Mouse (Mus musculus) ES-Bruce4 (cell line): Measurements from ENCODE around the gene H60b.

Source experiments
- CTCF ChIP-seq: IDR thresholded peaks from one replicate; pipeline ENCODE4 v1.8.1; 2011; ENCODE audit warnings: low read depth, low read length
- EP300 ChIP-seq: IDR thresholded peaks from 2 replicates; pipeline ENCODE4 v1.6.1; 2011; ENCODE audit warnings: low read depth, low read length; ENCODE audit not compliant: insufficient read depth
- POLR2A ChIP-seq: IDR thresholded peaks from one replicate; pipeline ENCODE4 v1.8.1; 2011; ENCODE audit warnings: low read length; ENCODE audit not compliant: insufficient read depth

DNA sequence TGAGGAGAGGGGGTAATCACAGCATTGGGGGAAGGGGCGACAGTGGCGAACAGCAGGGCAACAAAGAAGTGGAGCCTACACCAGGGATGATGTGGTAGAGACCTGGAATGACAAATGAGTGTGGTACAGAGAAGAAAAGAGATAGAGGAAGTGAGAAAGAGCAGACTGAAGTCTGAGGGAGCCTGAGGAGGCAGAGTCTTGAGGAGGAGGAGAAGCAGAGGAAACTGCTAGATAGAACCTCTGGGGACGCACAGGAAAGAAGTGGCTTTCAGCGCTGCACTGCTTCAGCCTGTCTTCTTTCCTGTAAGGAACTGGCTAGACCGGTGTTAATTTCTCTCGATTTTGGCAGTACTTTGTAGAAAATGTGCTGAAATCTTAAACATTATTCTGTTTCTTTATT is 124.4 kb downstream of the H60b start:
- TF ChIP-seq CTCF (no peak), POLR2A (no peak), EP300 (no peak)
